Mouse (Mus musculus): ENCODE results near the gene Cybrd1.

DNA sequence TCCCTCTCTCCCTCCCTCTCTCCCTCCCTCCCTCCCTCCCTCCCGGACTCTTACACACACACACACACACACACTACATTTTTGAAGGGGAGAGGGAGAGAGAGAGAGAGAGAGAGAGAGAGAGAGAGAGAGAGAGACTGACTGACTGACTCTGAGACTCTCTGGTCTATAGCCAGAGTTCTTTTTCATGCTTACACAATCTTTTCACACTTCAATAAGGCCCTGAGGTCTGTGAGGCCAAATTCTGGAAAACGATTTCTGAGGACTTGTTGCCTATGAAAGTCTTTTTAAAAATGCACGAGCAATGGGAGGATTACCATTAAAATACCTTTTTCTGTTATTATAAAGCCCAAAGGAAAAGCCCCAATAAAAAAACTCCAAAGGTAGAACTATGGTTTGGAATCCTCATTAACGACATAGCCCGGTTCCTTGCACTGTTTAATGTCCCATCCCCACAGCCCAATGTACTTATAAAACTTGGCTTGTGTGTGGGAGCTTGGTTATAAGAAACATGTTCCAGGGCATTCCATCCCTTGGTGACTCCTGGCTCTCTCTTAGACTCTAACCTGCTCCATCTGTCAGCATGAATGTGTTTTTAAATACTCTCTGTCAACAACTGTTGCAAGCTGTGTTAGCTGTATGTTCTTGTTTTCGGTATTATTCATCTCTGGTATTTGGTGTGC, 4.1 kb upstream of the Cybrd1 start:
- no peak for TF ChIP-seq CTCF (IDR thresholded peaks at IDR 0.05; ENCODE audit: control insufficient read depth, insufficient read depth, insufficient read length)
- no peak for TF ChIP-seq MAX (IDR thresholded peaks at IDR 0.05)
- TF ChIP-seq CEBPB (IDR thresholded peaks at IDR 0.05; ENCODE audit: low read depth): no peak
- TF ChIP-seq USF1 (IDR thresholded peaks at IDR 0.05; ENCODE audit: low read depth): no peak
- no peak for TF ChIP-seq MYOD1 (IDR thresholded peaks at IDR 0.05; ENCODE audit: control insufficient read depth, insufficient read length, low read depth)
- no peak for TF ChIP-seq MYOG (IDR thresholded peaks at IDR 0.05; ENCODE audit: control insufficient read depth, extremely low read depth, insufficient read length)
